Mouse (Mus musculus) left cerebral cortex, adult 11 months (tissue): ENCODE measurements at regions not wholly inside any gene's neighbourhood (a gene's known extent, or its start where the extent isn't known, plus 50 kb on each side); places are given as distances from the start of the nearest gene placed in this dataset.
A peak's percentile ranks its signal among the peaks of the same experiment; 100 is the strongest.

Experiments used
- DNase-seq: peaks from one replicate; pipeline ENCODE4 v3.0.0; 2022; ENCODE audit warnings: low spot score

GRCm38 (mm10) chrX:42332906-42333305, 156.6 kb upstream of the Tex13c2 start:
- DNase-seq, result no peak

- peak; percentile 15 for DNase-seq
These were observed 155.9 kb upstream of the Tex13c2 start for GRCm38 (mm10) chrX:42333631-42334030.

- DNase-seq, result no peak
These were observed 154.7 kb upstream of the Tex13c2 start for GRCm38 (mm10) chrX:42334794-42335193.

- no peak for DNase-seq
These were observed 152.7 kb upstream of the Tex13c2 start for GRCm38 (mm10) chrX:42336772-42337171.

GRCm38 (mm10) chrX:42342362-42342761, 147.1 kb upstream of the Tex13c2 start:
- DNase-seq, result no peak

GRCm38 (mm10) chrX:42342951-42343879, 146.3 kb upstream of the Tex13c2 start:
- no peak for DNase-seq

- DNase-seq, result no peak
These were observed 136.8 kb upstream of the Tex13c2 start for GRCm38 (mm10) chrX:42352610-42353254.

- DNase-seq, result no peak
These were observed 129.9 kb upstream of the Tex13c2 start for GRCm38 (mm10) chrX:42359381-42360172.

- no peak for DNase-seq
These were observed 129.1 kb upstream of the Tex13c2 start for GRCm38 (mm10) chrX:42360173-42360931.

GRCm38 (mm10) chrX:42360973-42361372, 128.5 kb upstream of the Tex13c2 start:
- DNase-seq, result no peak

- DNase-seq, result no peak
These were observed 128.0 kb upstream of the Tex13c2 start for GRCm38 (mm10) chrX:42361400-42362028.

- DNase-seq, result no peak
These were observed 125.4 kb upstream of the Tex13c2 start for GRCm38 (mm10) chrX:42364137-42364536.

GRCm38 (mm10) chrX:42373794-42374398, 115.6 kb upstream of the Tex13c2 start:
- DNase-seq, result no peak

- DNase-seq, result no peak
These were observed 95.5 kb upstream of the Tex13c2 start for GRCm38 (mm10) chrX:42393836-42394556.

- DNase-seq, result no peak
These were observed 93.0 kb upstream of the Tex13c2 start for GRCm38 (mm10) chrX:42396441-42396840.

- DNase-seq, result no peak
These were observed 90.7 kb upstream of the Tex13c2 start for GRCm38 (mm10) chrX:42398836-42399235.

GRCm38 (mm10) chrX:42399343-42399742, 90.1 kb upstream of the Tex13c2 start:
- DNase-seq, result no peak

- DNase-seq, result no peak
These were observed 88.4 kb upstream of the Tex13c2 start for GRCm38 (mm10) chrX:42401091-42401490.

GRCm38 (mm10) chrX:42401564-42402334, 87.7 kb upstream of the Tex13c2 start:
- DNase-seq, result no peak

- no peak for DNase-seq
These were observed 87.2 kb upstream of the Tex13c2 start for GRCm38 (mm10) chrX:42402335-42402605.
